Mouse (Mus musculus) MEL (cell line): ENCODE measurements around the gene Rxfp2. TPM values are rescaled to one million over a fixed set of nuclear protein-coding genes. Genes with fewer than 3 reads are reported as not detected.
A peak's percentile ranks its signal among the peaks of the same experiment; 100 is the strongest.

ENCODE experiments used
- DNase-seq: peaks from one replicate; pipeline ENCODE4 v3.0.0; 2011; ENCODE audit warnings: low read depth, low spot score
- H3K27ac ChIP-seq: 2 replicates; pipeline ENCODE4 v1.5.1; 2012; ENCODE audit warnings: low read depth, mild to moderate bottlenecking, control low read depth, low read length, moderate library complexity; ENCODE audit not compliant: control insufficient read depth
- H3K27me3 ChIP-seq, 2 experiments: fragments of 150-350 bp in 1 of 2; sonication (generic) in 1 of 2; 2 replicates each; pipeline ENCODE4 v1.6.1; 2012; ENCODE audit warnings: low read length in 2 of 2, mild to moderate bottlenecking in 2 of 2, improper control_type of control experiment in 1 of 2, moderate library complexity in 1 of 2; ENCODE audit not compliant: insufficient read depth in 2 of 2, control insufficient read depth in 1 of 2
- H3K36me3 ChIP-seq, 2 experiments: 2 replicates each; pipeline ENCODE4 v1.6.1; 2012 to 2014; ENCODE audit warnings: low read length in 2 of 2, improper control_type of control experiment in 1 of 2, inconsistent platforms in 1 of 2, mild to moderate bottlenecking in 1 of 2; ENCODE audit not compliant: insufficient read depth in 2 of 2, control insufficient read depth in 1 of 2
- H3K4me1 ChIP-seq, 2 experiments: fragments of 150-350 bp in 1 of 2; sonication (generic) in 1 of 2; 2 replicates each; pipeline ENCODE4 v1.6.1; 2012; ENCODE audit warnings: low read length in 2 of 2, improper control_type of control experiment in 1 of 2, mild to moderate bottlenecking in 1 of 2; ENCODE audit not compliant: insufficient read depth in 2 of 2, control insufficient read depth in 1 of 2
- H3K4me3 ChIP-seq, 2 experiments: fragments of 150-350 bp in 1 of 2; sonication (generic) in 1 of 2; 2 replicates each; pipeline ENCODE4 v1.5.1; 2012; ENCODE audit warnings: low read depth in 2 of 2, low read length in 2 of 2, mild to moderate bottlenecking in 2 of 2, moderate library complexity in 2 of 2, control low read depth in 1 of 2, improper control_type of control experiment in 1 of 2; ENCODE audit not compliant: control insufficient read depth in 1 of 2, insufficient read depth in 1 of 2
- H3K79me2 ChIP-seq: 2 replicates; pipeline ENCODE4 v1.6.1; 2012; ENCODE audit warnings: mild to moderate bottlenecking, low read length, moderate library complexity; ENCODE audit not compliant: control insufficient read depth, poor library complexity, insufficient read depth
- H3K9ac ChIP-seq: 2 replicates; pipeline ENCODE4 v1.6.1; 2012; ENCODE audit warnings: low read depth, mild to moderate bottlenecking, control low read depth, low read length, moderate library complexity; ENCODE audit not compliant: control insufficient read depth, poor library complexity, severe bottlenecking
- H3K9me3 ChIP-seq: fragments of 150-350 bp; sonication (generic); replicated peaks from 2 replicates; pipeline ENCODE4 v1.6.1; 2012; ENCODE audit warnings: mild to moderate bottlenecking, low read length, improper control_type of control experiment, moderate library complexity; ENCODE audit not compliant: insufficient read depth
- BHLHE40 ChIP-seq: IDR thresholded peaks from 2 replicates; pipeline ENCODE4 v1.6.1; 2012; ENCODE audit warnings: low read depth, mild to moderate bottlenecking, inconsistent platforms, low read length, improper control_type of control experiment, borderline replicate concordance
- CHD2 ChIP-seq: IDR thresholded peaks from 2 replicates; pipeline ENCODE4 v1.6.1; 2011; ENCODE audit warnings: low read length, improper control_type of control experiment
- CTCF ChIP-seq, 3 experiments: IDR thresholded peaks in 2 of 3; conservative IDR thresholded peaks in 1 of 3; 2 replicates each; pipeline ENCODE4 v1.5.1; 2011 to 2012; ENCODE audit warnings: low read length in 3 of 3, low read depth in 2 of 3, mild to moderate bottlenecking in 2 of 3, improper control_type of control experiment in 1 of 3, inconsistent platforms in 1 of 3, mixed read lengths in 1 of 3, moderate library complexity in 1 of 3; ENCODE audit not compliant: control insufficient read depth in 1 of 3, insufficient read depth in 1 of 3, poor library complexity in 1 of 3, severe bottlenecking in 1 of 3
- E2F4 ChIP-seq: IDR thresholded peaks from 2 replicates; pipeline ENCODE4 v1.6.1; 2011; ENCODE audit warnings: low read depth, low read length, improper control_type of control experiment, borderline replicate concordance
- ELF1 ChIP-seq: IDR thresholded peaks from 2 replicates; pipeline ENCODE4 v1.6.1; 2014; ENCODE audit warnings: low read depth, mild to moderate bottlenecking, inconsistent platforms, low read length, improper control_type of control experiment, moderate library complexity
- EP300 ChIP-seq, 2 experiments: IDR thresholded peaks; 2 replicates each; pipeline ENCODE4 v1.6.1; 2011; ENCODE audit warnings: improper control_type of control experiment in 2 of 2, low read length in 2 of 2, low read depth in 1 of 2, mild to moderate bottlenecking in 1 of 2
- ETS1 ChIP-seq: IDR thresholded peaks from 2 replicates; pipeline ENCODE4 v1.6.1; 2012; ENCODE audit warnings: low read depth, mild to moderate bottlenecking, inconsistent platforms, low read length, improper control_type of control experiment, moderate library complexity
- GABPA ChIP-seq: IDR thresholded peaks from 2 replicates; pipeline ENCODE4 v1.6.1; 2012; ENCODE audit warnings: low read depth, mild to moderate bottlenecking, inconsistent platforms, low read length, improper control_type of control experiment, moderate library complexity
- GATA1 ChIP-seq: IDR thresholded peaks from 2 replicates; pipeline ENCODE4 v1.6.1; 2011; ENCODE audit warnings: low read depth, low read length, improper control_type of control experiment
- KAT2A ChIP-seq: conservative IDR thresholded peaks from 2 replicates; pipeline ENCODE4 v1.6.1; 2012; ENCODE audit warnings: low read depth, low read length, improper control_type of control experiment, inconsistent platforms
- MAFK ChIP-seq: IDR thresholded peaks from 2 replicates; pipeline ENCODE4 v1.6.1; 2011; ENCODE audit warnings: low read depth, mild to moderate bottlenecking, low read length, improper control_type of control experiment, borderline replicate concordance
- MAX ChIP-seq: IDR thresholded peaks from 2 replicates; pipeline ENCODE4 v1.6.1; 2011; ENCODE audit warnings: low read length, improper control_type of control experiment
- MXI1 ChIP-seq: IDR thresholded peaks from 2 replicates; pipeline ENCODE4 v1.6.1; 2011; ENCODE audit warnings: mild to moderate bottlenecking, low read depth, low read length, improper control_type of control experiment
- MYB ChIP-seq: IDR thresholded peaks from 2 replicates; pipeline ENCODE4 v1.6.1; 2011; ENCODE audit warnings: mild to moderate bottlenecking, low read depth, low read length, improper control_type of control experiment
- MYC ChIP-seq: IDR thresholded peaks from 2 replicates; pipeline ENCODE4 v1.6.1; 2011; ENCODE audit warnings: low read depth, mild to moderate bottlenecking, low read length, improper control_type of control experiment, moderate library complexity
- NELFE ChIP-seq: IDR thresholded peaks from 2 replicates; pipeline ENCODE4 v1.6.1; 2011; ENCODE audit warnings: low read depth, low read length, improper control_type of control experiment
- POLR2A ChIP-seq, 2 experiments: IDR thresholded peaks; 2 replicates each; pipeline ENCODE4 v1.6.1; 2011 to 2012; ENCODE audit warnings: low read length in 2 of 2, mild to moderate bottlenecking in 2 of 2, control low read depth in 1 of 2, improper control_type of control experiment in 1 of 2, low read depth in 1 of 2, moderate library complexity in 1 of 2; ENCODE audit not compliant: control insufficient read depth in 1 of 2, insufficient read depth in 1 of 2, poor library complexity in 1 of 2
- POLR2AphosphoS2 ChIP-seq: IDR thresholded peaks from 2 replicates; pipeline ENCODE4 v1.6.1; 2011; ENCODE audit warnings: low read length, improper control_type of control experiment
- RCOR1 ChIP-seq: IDR thresholded peaks from 2 replicates; pipeline ENCODE4 v1.6.1; 2012; ENCODE audit warnings: low read depth, mild to moderate bottlenecking, inconsistent platforms, low read length, improper control_type of control experiment
- SIN3A ChIP-seq: IDR thresholded peaks from 2 replicates; pipeline ENCODE4 v1.6.1; 2012; ENCODE audit warnings: low read length, improper control_type of control experiment, inconsistent platforms
- SMC3 ChIP-seq: IDR thresholded peaks from 2 replicates; pipeline ENCODE4 v1.6.1; 2011; ENCODE audit warnings: low read depth, low read length, improper control_type of control experiment
- TBP ChIP-seq: IDR thresholded peaks from 2 replicates; pipeline ENCODE4 v1.8.0; 2011; ENCODE audit warnings: low read depth, low read length, improper control_type of control experiment
- UBTF ChIP-seq: IDR thresholded peaks from 2 replicates; pipeline ENCODE4 v1.6.1; 2012; ENCODE audit warnings: low read depth, mild to moderate bottlenecking, inconsistent platforms, low read length, improper control_type of control experiment, moderate library complexity, borderline replicate concordance; ENCODE audit not compliant: insufficient read depth
- USF1 ChIP-seq: IDR thresholded peaks from 2 replicates; pipeline ENCODE4 v1.6.1; 2014; ENCODE audit warnings: low read depth, mild to moderate bottlenecking, inconsistent platforms, low read length, improper control_type of control experiment, moderate library complexity
- USF2 ChIP-seq, 2 experiments: IDR thresholded peaks; 2 replicates each; pipeline ENCODE4 v1.6.1; 2011 to 2012; ENCODE audit warnings: improper control_type of control experiment in 2 of 2, low read length in 2 of 2, borderline replicate concordance in 1 of 2, inconsistent platforms in 1 of 2, low read depth in 1 of 2, mild to moderate bottlenecking in 1 of 2; ENCODE audit not compliant: insufficient read depth in 1 of 2
- ZKSCAN1 ChIP-seq: IDR thresholded peaks from 2 replicates; pipeline ENCODE4 v1.6.1; 2012; ENCODE audit warnings: low read depth, mild to moderate bottlenecking, inconsistent platforms, low read length, improper control_type of control experiment, moderate library complexity
- ZMIZ1 ChIP-seq: IDR thresholded peaks from 2 replicates; pipeline ENCODE4 v1.6.1; 2012; ENCODE audit warnings: low read depth, mild to moderate bottlenecking, inconsistent platforms, low read length, improper control_type of control experiment, moderate library complexity
- ZNF384 ChIP-seq: IDR thresholded peaks from 2 replicates; pipeline ENCODE4 v1.6.1; 2012; ENCODE audit warnings: low read depth, mild to moderate bottlenecking, inconsistent platforms, low read length, improper control_type of control experiment
- polyA plus RNA-seq, 2 experiments: library from polyadenylated mRNA; stranded (reverse) in 1 of 2; unstranded in 1 of 2; fragments of >175 nt in 1 of 2; fragments of >200 nt in 1 of 2; gene quantifications; 2 replicates each; pipeline versions ENCODE4 v1.2.1 to v1.2.4; 2012; ENCODE audit warnings: low replicate concordance in 2 of 2, low read depth in 1 of 2; ENCODE audit not compliant: insufficient read length in 2 of 2, insufficient read depth in 1 of 2, missing spikeins in 1 of 2
- total RNA-seq: library from RNA; depleted of rRNA; stranded (reverse); fragments of 300-350 nt; gene quantifications from 2 replicates; pipeline ENCODE4 v1.2.3, GENCODE M21; 2012

The Rxfp2 gene
- total and polyA plus RNA-seq, 3 experiments: not detected

DNA sequence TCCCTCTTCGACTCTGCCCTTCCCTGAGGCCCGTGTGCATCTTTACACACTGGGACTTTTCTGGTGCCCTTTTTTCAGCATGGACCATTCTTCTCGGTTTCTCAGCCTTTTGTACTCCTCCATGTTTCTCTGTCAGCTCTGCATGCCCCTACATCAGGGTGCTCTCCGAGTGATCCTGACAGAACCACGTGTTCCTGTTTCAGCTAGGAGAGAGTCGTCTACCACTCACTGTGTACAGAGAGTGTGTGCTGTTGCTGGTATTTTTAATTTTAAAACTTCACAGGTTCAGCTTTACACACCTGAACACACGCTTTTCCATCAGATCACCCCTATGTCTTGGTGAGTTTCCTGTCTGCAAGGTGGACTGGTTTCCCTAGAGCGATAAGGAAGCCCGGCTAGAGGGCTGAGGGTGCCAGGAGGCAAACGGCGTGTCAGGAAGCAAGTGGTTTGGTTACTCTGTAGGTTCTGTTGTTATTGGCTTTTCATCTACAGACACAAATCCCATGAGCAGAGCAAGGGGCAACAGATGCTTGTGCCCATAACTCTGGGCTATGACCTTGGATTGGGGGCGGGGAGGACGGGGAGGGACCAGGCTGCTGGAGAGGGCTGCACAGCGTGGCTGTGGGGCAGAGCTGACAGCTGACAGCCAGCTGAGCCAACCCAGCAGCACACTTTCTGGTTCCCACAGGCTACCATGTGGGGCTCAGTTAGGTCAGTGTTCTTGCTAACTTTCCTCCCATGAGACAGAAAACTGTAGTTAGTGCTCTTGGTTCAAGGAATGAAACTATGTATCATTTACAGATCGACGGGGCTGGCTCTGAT is 97.0 kb downstream of the Rxfp2 start (continued):
- TF ChIP-seq MAX: peak; percentile 95
- no peak for TF ChIP-seq MYB
- 0 out of 2 replicates have a peak, but pooled peaks have one; percentile 29 for TF ChIP-seq ZMIZ1
- peak; percentile 17; the same call in 1 of the 2 replicates for TF ChIP-seq BHLHE40
- TF ChIP-seq, all 39 proteins: peak for 17

DNA sequence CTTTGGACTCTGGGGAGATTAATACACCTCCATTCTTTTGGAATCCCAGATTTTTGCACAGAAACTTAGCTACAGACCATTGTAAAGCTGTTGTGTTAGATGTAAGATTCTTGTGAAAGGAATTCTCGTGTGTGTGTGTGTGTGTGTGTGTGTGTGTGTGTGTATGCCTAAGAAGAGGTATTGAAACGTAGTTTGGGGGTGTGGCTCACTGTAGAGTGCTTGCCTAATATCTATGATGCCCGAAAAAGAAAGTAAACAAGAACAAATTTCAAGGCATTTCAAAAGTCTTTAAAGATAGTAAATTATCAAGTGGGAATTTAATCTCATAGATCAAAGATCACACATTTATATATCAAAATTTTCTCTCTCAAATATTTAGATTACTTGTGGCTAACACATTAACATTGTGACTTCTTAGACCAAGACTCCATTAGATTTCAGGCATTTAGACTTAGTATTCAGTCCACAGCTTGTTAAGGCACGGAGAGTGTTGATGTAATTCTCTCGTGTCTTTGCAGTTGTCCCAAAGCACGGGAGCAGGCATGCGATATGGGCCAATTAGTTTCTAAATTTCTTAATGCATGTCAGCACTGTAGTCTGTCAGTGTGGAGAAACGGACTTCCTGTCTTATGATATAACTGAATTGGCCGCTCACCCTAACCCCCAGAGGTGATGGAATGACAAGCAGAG is 97.9 kb downstream of the Rxfp2 start:
- Histone ChIP-seq H3K4me3 (peak overlapping the region; percentile 54 to 68), H3K9me3 (no peaks in the 10 kb centered on the region)

DNA sequence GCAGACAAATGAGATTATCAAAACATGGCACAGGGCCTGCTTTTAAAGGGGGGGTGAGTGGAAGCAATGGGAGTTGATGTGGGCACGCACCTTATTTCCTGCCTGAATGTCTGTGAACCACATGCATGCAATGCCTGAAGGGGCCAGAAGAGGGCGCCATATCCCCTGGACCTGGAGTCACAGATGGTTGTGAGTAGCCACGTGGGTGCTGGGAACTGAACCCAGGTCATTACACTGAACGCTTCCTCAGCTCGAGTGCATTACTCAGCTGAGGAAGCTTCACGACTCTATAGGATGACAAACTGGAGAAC is 98.4 kb downstream of the Rxfp2 start:
- H3K4me3 ChIP-seq: peak overlapping the region; percentile 54 to 55
- peak; percentile 56; the same call in 1 of the 2 replicates for TF ChIP-seq USF1
- peak; percentile 86 for TF ChIP-seq MYC
- TF ChIP-seq POLR2AphosphoS2: no peak
- no peak for TF ChIP-seq USF2 (IDR thresholded peaks at IDR 0.05; ENCODE audit: borderline replicate concordance in 1 of 2, insufficient read depth in 1 of 2, low read depth in 1 of 2, low read length in 2 of 2)
- no peak for TF ChIP-seq ZKSCAN1
- TF ChIP-seq CHD2: no peak
- TF ChIP-seq MYB: 0 out of 2 replicates have a peak, but pooled peaks have one; percentile 15
- no peak for TF ChIP-seq TBP
- no peak for TF ChIP-seq KAT2A
- no peak for TF ChIP-seq UBTF
- TF ChIP-seq POLR2A (IDR thresholded peaks at IDR 0.05; ENCODE audit: control insufficient read depth in 1 of 2, insufficient read depth in 1 of 2, low read depth in 1 of 2, low read length in 2 of 2, poor library complexity in 1 of 2): no peak
- peak; percentile 81 to 98 (median 87) for TF ChIP-seq CTCF (IDR thresholded peaks at IDR 0.05 in 2 of 3, conservative IDR thresholded peaks at IDR 0.05 in 1 of 3; ENCODE audit: control insufficient read depth in 1 of 3, insufficient read depth in 1 of 3, low read depth in 2 of 3, low read length in 3 of 3, poor library complexity in 1 of 3, severe bottlenecking in 1 of 3)
- no peak for TF ChIP-seq E2F4
- TF ChIP-seq SMC3: peak; percentile 39
- TF ChIP-seq GATA1: no peak
- TF ChIP-seq GABPA: no peak
- 0 out of 2 replicates have a peak, but pooled peaks have one; percentile 21 for TF ChIP-seq RCOR1
- peak; percentile 78 for TF ChIP-seq MAX
- no peak for TF ChIP-seq NELFE
- no peak for TF ChIP-seq MAFK
- TF ChIP-seq EP300 (IDR thresholded peaks at IDR 0.05; ENCODE audit: low read depth in 1 of 2, low read length in 2 of 2): peak in 1 of 2 experiments; percentile 48; a peak in 1 of 4 replicates
- no peak for TF ChIP-seq ZNF384
- no peak for TF ChIP-seq ZMIZ1

More for the DNA sequence above, 97.9 kb downstream of the Rxfp2 start:
- TF ChIP-seq ELF1 (0 out of 2 replicates have a peak, but pooled peaks have one; percentile 44), SIN3A (peak; percentile 73; the same call in 1 of the 2 replicates), SMC3 (no peak), MXI1 (peak; percentile 77), ETS1 (peak; percentile 13; the same call in 1 of the 2 replicates), GATA1 (no peak)
- Histone ChIP-seq H3K36me3 (peaks cover 0 to 10% of the 10 kb centered on the region in 2 experiments; a peak in 2 of 4 replicates), H3K9ac (peak overlapping the region; percentile 57), H3K27me3 (no peaks in the 10 kb centered on the region), H3K4me1 (peaks cover 2 to 13% of the 10 kb centered on the region in 2 experiments; a peak in 3 of 4 replicates), H3K27ac (peak overlapping the region; percentile 50), H3K79me2 (no peaks in the 10 kb centered on the region)
- DNase-seq: peak; percentile 78

More for the DNA sequence above, 98.4 kb downstream of the Rxfp2 start:
- peaks cover 2 to 13% of the 10 kb centered on the region in 2 experiments; a peak in 3 of 4 replicates for H3K4me1 ChIP-seq
- H3K79me2 ChIP-seq: no peaks in the 10 kb centered on the region
- H3K9me3 ChIP-seq: no peaks in the 10 kb centered on the region
- peak overlapping the region; percentile 57 for H3K9ac ChIP-seq
- peak overlapping the region; percentile 50 for H3K27ac ChIP-seq
- peaks cover 0 to 10% of the 10 kb centered on the region in 2 experiments; a peak in 2 of 4 replicates for H3K36me3 ChIP-seq
- no peaks in the 10 kb centered on the region for H3K27me3 ChIP-seq
- peak; percentile 84 for DNase-seq
